Mouse (Mus musculus) stomach, embryonic 16.5 days (tissue): ENCODE measurements around the gene Fcamr. TPM values are rescaled to one million over a fixed set of nuclear protein-coding genes. Genes with fewer than 3 reads are reported as not detected.

Experiments
- ATAC-seq: fragments of 200-750 bp; cut with Nextera tagmentation; 2 replicates; pipeline ENCODE4 v1.8.0; 2017; ENCODE audit warnings: moderate number of reproducible peaks, moderate TSS enrichment; ENCODE audit not compliant: insufficient read depth, low FRiP score
- H3K27ac ChIP-seq: fragments of 300-500 bp; sonication (generic); 2 replicates; pipeline ENCODE4 v1.5.1; 2014; ENCODE audit warnings: low read length
- H3K27me3 ChIP-seq: fragments of 300-500 bp; sonication (generic); 2 replicates; pipeline ENCODE4 v1.6.1; 2014; ENCODE audit warnings: low read length, control low read depth, mixed read lengths; ENCODE audit not compliant: control insufficient read depth, insufficient read depth
- H3K36me3 ChIP-seq: fragments of 300-500 bp; sonication (generic); 2 replicates; pipeline ENCODE4 v1.6.1; 2014; ENCODE audit warnings: low read length; ENCODE audit not compliant: control insufficient read depth, insufficient read depth
- H3K4me1 ChIP-seq: fragments of 300-500 bp; sonication (generic); 2 replicates; pipeline ENCODE4 v1.6.1; 2014; ENCODE audit warnings: low read length, control low read depth, mixed read lengths; ENCODE audit not compliant: control insufficient read depth, insufficient read depth
- H3K4me2 ChIP-seq: fragments of 300-500 bp; sonication (generic); 2 replicates; pipeline ENCODE4 v1.6.1; 2014; ENCODE audit warnings: low read depth, low read length, mixed read lengths
- H3K4me3 ChIP-seq: fragments of 300-500 bp; sonication (generic); replicated peaks from 2 replicates; pipeline ENCODE4 v1.5.1; 2014; ENCODE audit warnings: mild to moderate bottlenecking, low read length
- H3K9ac ChIP-seq: fragments of 300-500 bp; sonication (generic); 2 replicates; pipeline ENCODE4 v1.6.1; 2014; ENCODE audit warnings: low read length
- H3K9me3 ChIP-seq: fragments of 300-500 bp; sonication (generic); replicated peaks from 2 replicates; pipeline ENCODE4 v1.6.1; 2016; ENCODE audit warnings: low read length, control low read depth; ENCODE audit not compliant: control insufficient read depth
- WGBS: fragments of 180-500 bp; shearing (Covaris S2); extraction: QIAGEN DNeasy Blood & Tissue Kit; methylation state at CpG from one replicate; pipeline ENCODE4 v1.1.7; 2014; 5-methylcytosine and 5-hydroxymethylcytosine counted together
- polyA plus RNA-seq: library from polyadenylated mRNA; unstranded; fragments of >200 nt; fragmentation: Nextera tagmentation; extraction: Ambion mirVana; gene quantifications from 2 replicates; pipeline ENCODE4 v1.2.1, GENCODE M21; 2015

The Fcamr gene
- polyA plus RNA-seq, 1 experiment from 2014 or later: 0.56 TPM

- Histone ChIP-seq H3K4me2 (no peak overlapping the region), H3K9me3 (no peaks in the 10 kb centered on the region), H3K4me1 (no peaks in the 10 kb centered on the region), H3K27me3 (no peaks in the 10 kb centered on the region), H3K27ac (no peak overlapping the region; the same call in 1 of the 2 replicates), H3K4me3 (no peak overlapping the region), H3K9ac (no peak overlapping the region), H3K36me3 (no peaks in the 10 kb centered on the region)
- no peak for ATAC-seq
- WGBS: 80% methylated on average over 2 of the region's 2 CpGs
Measured at GRCm38 (mm10) chr1:130775234-130775633, 25.5 kb upstream of the Fcamr start.

GRCm38 (mm10) chr1:130775691-130776331 is 24.9 kb upstream of the Fcamr start:
- Histone ChIP-seq H3K9me3 (no peaks in the 10 kb centered on the region), H3K27ac (peak overlapping the region; percentile 14; the same call in 1 of the 2 replicates), H3K4me1 (no peaks in the 10 kb centered on the region), H3K4me3 (no peak overlapping the region), H3K4me2 (no peak overlapping the region), H3K9ac (no peak overlapping the region), H3K27me3 (no peaks in the 10 kb centered on the region), H3K36me3 (no peaks in the 10 kb centered on the region)
- WGBS: 67% methylated on average over 7 of the region's 7 CpGs
- no peak for ATAC-seq

- H3K27ac ChIP-seq: no peak overlapping the region
- H3K9me3 ChIP-seq: no peaks in the 10 kb centered on the region
- H3K4me3 ChIP-seq: no peak overlapping the region
- no peak for ATAC-seq
- H3K4me2 ChIP-seq: no peak overlapping the region
- no peaks in the 10 kb centered on the region for H3K36me3 ChIP-seq
- no peaks in the 10 kb centered on the region for H3K27me3 ChIP-seq
- H3K9ac ChIP-seq: no peak overlapping the region
- WGBS: 56% methylated on average over 1 of the region's 1 CpGs
- no peaks in the 10 kb centered on the region for H3K4me1 ChIP-seq
Measured at GRCm38 (mm10) chr1:130776645-130777044, 24.1 kb upstream of the Fcamr start.

GRCm38 (mm10) chr1:130779867-130780266 is 20.8 kb upstream of the Fcamr start:
- Histone ChIP-seq H3K36me3 (no peaks in the 10 kb centered on the region), H3K9me3 (no peaks in the 10 kb centered on the region), H3K27ac (no peak overlapping the region), H3K4me3 (no peak overlapping the region), H3K9ac (no peak overlapping the region), H3K4me2 (no peak overlapping the region), H3K4me1 (no peaks in the 10 kb centered on the region), H3K27me3 (no peaks in the 10 kb centered on the region)
- 89% methylated on average over 3 of the region's 3 CpGs for WGBS
- no peak for ATAC-seq

GRCm38 (mm10) chr1:130784054-130784453 is 16.6 kb upstream of the Fcamr start:
- Histone ChIP-seq H3K4me1 (no peaks in the 10 kb centered on the region), H3K9me3 (no peaks in the 10 kb centered on the region), H3K27me3 (no peaks in the 10 kb centered on the region), H3K4me2 (no peak overlapping the region), H3K27ac (no peak overlapping the region), H3K36me3 (no peaks in the 10 kb centered on the region), H3K4me3 (no peak overlapping the region), H3K9ac (no peak overlapping the region)
- no peak for ATAC-seq
- 12% methylated on average over 4 of the region's 4 CpGs for WGBS

GRCm38 (mm10) chr1:130787001-130787400 is 13.7 kb upstream of the Fcamr start:
- no peak overlapping the region for H3K4me2 ChIP-seq
- no peak overlapping the region for H3K4me3 ChIP-seq
- WGBS: 44% methylated on average over 4 of the region's 4 CpGs
- no peak overlapping the region for H3K27ac ChIP-seq
- H3K36me3 ChIP-seq: no peaks in the 10 kb centered on the region
- no peaks in the 10 kb centered on the region for H3K9me3 ChIP-seq
- no peaks in the 10 kb centered on the region for H3K4me1 ChIP-seq
- no peaks in the 10 kb centered on the region for H3K27me3 ChIP-seq
- ATAC-seq: 0 out of 2 replicates have a peak, but pooled peaks have one; percentile 37
- no peak overlapping the region for H3K9ac ChIP-seq

- WGBS: 62% methylated on average over 3 of the region's 3 CpGs
- no peak overlapping the region for H3K4me3 ChIP-seq
- no peaks in the 10 kb centered on the region for H3K4me1 ChIP-seq
- no peaks in the 10 kb centered on the region for H3K9me3 ChIP-seq
- H3K4me2 ChIP-seq: no peak overlapping the region
- no peak overlapping the region for H3K27ac ChIP-seq
- no peak overlapping the region for H3K9ac ChIP-seq
- ATAC-seq: peak; percentile 40; the same call in 1 of the 2 replicates
- H3K36me3 ChIP-seq: no peaks in the 10 kb centered on the region
- H3K27me3 ChIP-seq: no peaks in the 10 kb centered on the region
Measured at GRCm38 (mm10) chr1:130789512-130790451, 10.9 kb upstream of the Fcamr start.

- H3K27ac ChIP-seq: no peak overlapping the region
- no peak overlapping the region for H3K4me3 ChIP-seq
- ATAC-seq: no peak
- H3K4me2 ChIP-seq: no peak overlapping the region
- no peaks in the 10 kb centered on the region for H3K9me3 ChIP-seq
- WGBS: 72% methylated on average over 2 of the region's 2 CpGs
- H3K9ac ChIP-seq: no peak overlapping the region
- no peaks in the 10 kb centered on the region; the same call in 1 of the 2 replicates for H3K4me1 ChIP-seq
- H3K36me3 ChIP-seq: no peaks in the 10 kb centered on the region
- no peaks in the 10 kb centered on the region for H3K27me3 ChIP-seq
Measured at GRCm38 (mm10) chr1:130795331-130795730, 5.4 kb upstream of the Fcamr start.
